Mouse (Mus musculus) MEL (cell line): ENCODE measurements at regions not wholly inside any gene's neighbourhood (a gene's known extent, or its start where the extent isn't known, plus 50 kb on each side); places are given as distances from the start of the nearest gene placed in this dataset.

Experiments
- DNase-seq: peaks from one replicate; pipeline ENCODE4 v3.0.0; 2011; ENCODE audit warnings: low read depth, low spot score
- H3K27ac ChIP-seq: 2 replicates; pipeline ENCODE4 v1.5.1; 2012; ENCODE audit warnings: low read depth, mild to moderate bottlenecking, control low read depth, low read length, moderate library complexity; ENCODE audit not compliant: control insufficient read depth
- H3K27me3 ChIP-seq, 2 experiments: fragments of 150-350 bp in 1 of 2; sonication (generic) in 1 of 2; 2 replicates each; pipeline ENCODE4 v1.6.1; 2012; ENCODE audit warnings: low read length in 2 of 2, mild to moderate bottlenecking in 2 of 2, improper control_type of control experiment in 1 of 2, moderate library complexity in 1 of 2; ENCODE audit not compliant: insufficient read depth in 2 of 2, control insufficient read depth in 1 of 2
- H3K36me3 ChIP-seq, 2 experiments: 2 replicates each; pipeline ENCODE4 v1.6.1; 2012 to 2014; ENCODE audit warnings: low read length in 2 of 2, improper control_type of control experiment in 1 of 2, inconsistent platforms in 1 of 2, mild to moderate bottlenecking in 1 of 2; ENCODE audit not compliant: insufficient read depth in 2 of 2, control insufficient read depth in 1 of 2
- H3K4me1 ChIP-seq, 2 experiments: fragments of 150-350 bp in 1 of 2; sonication (generic) in 1 of 2; 2 replicates each; pipeline ENCODE4 v1.6.1; 2012; ENCODE audit warnings: low read length in 2 of 2, improper control_type of control experiment in 1 of 2, mild to moderate bottlenecking in 1 of 2; ENCODE audit not compliant: insufficient read depth in 2 of 2, control insufficient read depth in 1 of 2
- H3K4me3 ChIP-seq, 2 experiments: fragments of 150-350 bp in 1 of 2; sonication (generic) in 1 of 2; 2 replicates each; pipeline ENCODE4 v1.5.1; 2012; ENCODE audit warnings: low read depth in 2 of 2, low read length in 2 of 2, mild to moderate bottlenecking in 2 of 2, moderate library complexity in 2 of 2, control low read depth in 1 of 2, improper control_type of control experiment in 1 of 2; ENCODE audit not compliant: control insufficient read depth in 1 of 2, insufficient read depth in 1 of 2
- H3K79me2 ChIP-seq: 2 replicates; pipeline ENCODE4 v1.6.1; 2012; ENCODE audit warnings: mild to moderate bottlenecking, low read length, moderate library complexity; ENCODE audit not compliant: control insufficient read depth, poor library complexity, insufficient read depth
- H3K9ac ChIP-seq: 2 replicates; pipeline ENCODE4 v1.6.1; 2012; ENCODE audit warnings: low read depth, mild to moderate bottlenecking, control low read depth, low read length, moderate library complexity; ENCODE audit not compliant: control insufficient read depth, poor library complexity, severe bottlenecking
- H3K9me3 ChIP-seq: fragments of 150-350 bp; sonication (generic); replicated peaks from 2 replicates; pipeline ENCODE4 v1.6.1; 2012; ENCODE audit warnings: mild to moderate bottlenecking, low read length, improper control_type of control experiment, moderate library complexity; ENCODE audit not compliant: insufficient read depth
- BHLHE40 ChIP-seq: IDR thresholded peaks from 2 replicates; pipeline ENCODE4 v1.6.1; 2012; ENCODE audit warnings: low read depth, mild to moderate bottlenecking, inconsistent platforms, low read length, improper control_type of control experiment, borderline replicate concordance
- CHD1 ChIP-seq: IDR thresholded peaks from 2 replicates; pipeline ENCODE4 v1.6.1; 2012; ENCODE audit warnings: low read depth, mild to moderate bottlenecking, inconsistent platforms, low read length, improper control_type of control experiment
- ETS1 ChIP-seq: IDR thresholded peaks from 2 replicates; pipeline ENCODE4 v1.6.1; 2012; ENCODE audit warnings: low read depth, mild to moderate bottlenecking, inconsistent platforms, low read length, improper control_type of control experiment, moderate library complexity
- GABPA ChIP-seq: IDR thresholded peaks from 2 replicates; pipeline ENCODE4 v1.6.1; 2012; ENCODE audit warnings: low read depth, mild to moderate bottlenecking, inconsistent platforms, low read length, improper control_type of control experiment, moderate library complexity
- GATA1 ChIP-seq: IDR thresholded peaks from 2 replicates; pipeline ENCODE4 v1.6.1; 2011; ENCODE audit warnings: low read depth, low read length, improper control_type of control experiment
- MAX ChIP-seq: IDR thresholded peaks from 2 replicates; pipeline ENCODE4 v1.6.1; 2011; ENCODE audit warnings: low read length, improper control_type of control experiment
- MAZ ChIP-seq: IDR thresholded peaks from 2 replicates; pipeline ENCODE4 v1.6.1; 2012; ENCODE audit warnings: low read depth, mild to moderate bottlenecking, inconsistent platforms, low read length, improper control_type of control experiment
- MEF2A ChIP-seq: IDR thresholded peaks from 2 replicates; pipeline ENCODE4 v1.6.1; 2014; ENCODE audit warnings: low read depth, mild to moderate bottlenecking, inconsistent platforms, low read length, improper control_type of control experiment; ENCODE audit not compliant: poor library complexity, insufficient replicate concordance, severe bottlenecking; ENCODE audit errors: extremely low read depth
- MXI1 ChIP-seq: IDR thresholded peaks from 2 replicates; pipeline ENCODE4 v1.6.1; 2011; ENCODE audit warnings: mild to moderate bottlenecking, low read depth, low read length, improper control_type of control experiment
- MYB ChIP-seq: IDR thresholded peaks from 2 replicates; pipeline ENCODE4 v1.6.1; 2011; ENCODE audit warnings: mild to moderate bottlenecking, low read depth, low read length, improper control_type of control experiment
- MYC ChIP-seq: IDR thresholded peaks from 2 replicates; pipeline ENCODE4 v1.6.1; 2011; ENCODE audit warnings: low read depth, mild to moderate bottlenecking, low read length, improper control_type of control experiment, moderate library complexity
- NELFE ChIP-seq: IDR thresholded peaks from 2 replicates; pipeline ENCODE4 v1.6.1; 2011; ENCODE audit warnings: low read depth, low read length, improper control_type of control experiment
- NRF1 ChIP-seq: IDR thresholded peaks from 2 replicates; pipeline ENCODE4 v1.6.1; 2014; ENCODE audit warnings: low read depth, mild to moderate bottlenecking, inconsistent platforms, low read length, improper control_type of control experiment, moderate library complexity; ENCODE audit not compliant: poor library complexity, insufficient read depth, severe bottlenecking
- POLR2AphosphoS5 ChIP-seq: IDR thresholded peaks from 2 replicates; pipeline ENCODE4 v1.6.1; 2012; ENCODE audit warnings: low read depth, borderline replicate concordance, mild to moderate bottlenecking, inconsistent platforms, low read length, moderate library complexity, mixed read lengths
- SIN3A ChIP-seq: IDR thresholded peaks from 2 replicates; pipeline ENCODE4 v1.6.1; 2012; ENCODE audit warnings: low read length, improper control_type of control experiment, inconsistent platforms
- TAL1 ChIP-seq: IDR thresholded peaks from 2 replicates; pipeline ENCODE4 v1.6.1; 2012; ENCODE audit warnings: mild to moderate bottlenecking, inconsistent platforms, low read length, moderate library complexity, mixed read lengths
- TBP ChIP-seq: IDR thresholded peaks from 2 replicates; pipeline ENCODE4 v1.8.0; 2011; ENCODE audit warnings: low read depth, low read length, improper control_type of control experiment
- USF1 ChIP-seq: IDR thresholded peaks from 2 replicates; pipeline ENCODE4 v1.6.1; 2014; ENCODE audit warnings: low read depth, mild to moderate bottlenecking, inconsistent platforms, low read length, improper control_type of control experiment, moderate library complexity
- ZC3H11A ChIP-seq: IDR thresholded peaks from 2 replicates; pipeline ENCODE4 v1.6.1; 2012; ENCODE audit warnings: low read depth, mild to moderate bottlenecking, inconsistent platforms, low read length, improper control_type of control experiment
- ZKSCAN1 ChIP-seq: IDR thresholded peaks from 2 replicates; pipeline ENCODE4 v1.6.1; 2012; ENCODE audit warnings: low read depth, mild to moderate bottlenecking, inconsistent platforms, low read length, improper control_type of control experiment, moderate library complexity
- ZNF384 ChIP-seq: IDR thresholded peaks from 2 replicates; pipeline ENCODE4 v1.6.1; 2012; ENCODE audit warnings: low read depth, mild to moderate bottlenecking, inconsistent platforms, low read length, improper control_type of control experiment

GRCm38 (mm10) chr2:178674621-178675020 lies 244.3 kb downstream of the Cdh26 start:
- TF ChIP-seq NRF1 (no peak), TAL1 (no peak), CHD1 (no peak), GATA1 (no peak), ZKSCAN1 (no peak), ZNF384 (no peak), ETS1 (no peak), BHLHE40 (no peak), MEF2A (no peak), MXI1 (no peak), SIN3A (no peak), MAX (no peak)
- no peak for DNase-seq
- Histone ChIP-seq H3K79me2 (no peaks in the 10 kb centered on the region), H3K9ac (no peak overlapping the region), H3K4me1 (no peaks in the 10 kb centered on the region), H3K36me3 (no peaks in the 10 kb centered on the region), H3K27me3 (no peaks in the 10 kb centered on the region), H3K4me3 (no peak overlapping the region), H3K9me3 (no peaks in the 10 kb centered on the region), H3K27ac (no peak overlapping the region)

GRCm38 (mm10) chr2:178676970-178677369 lies 246.6 kb downstream of the Cdh26 start:
- no peak for TF ChIP-seq TBP
- TF ChIP-seq MYB, result no peak
- TF ChIP-seq GABPA, result no peak
- no peak for TF ChIP-seq GATA1
- no peak for TF ChIP-seq POLR2AphosphoS5
- no peak for TF ChIP-seq SIN3A
- no peak for TF ChIP-seq ZC3H11A
- no peak for TF ChIP-seq NELFE
- no peak for TF ChIP-seq USF1
- TF ChIP-seq TAL1, result no peak
- TF ChIP-seq MAZ, result no peak
- no peak for TF ChIP-seq ZNF384
- TF ChIP-seq MYC, result no peak
- TF ChIP-seq MAX, result no peak
- TF ChIP-seq, all 39 proteins: peak for 0

More at GRCm38 (mm10) chr2:178676970-178677369, 246.6 kb downstream of the Cdh26 start:
- Histone ChIP-seq H3K4me1 (no peaks in the 10 kb centered on the region), H3K9me3 (no peaks in the 10 kb centered on the region), H3K4me3 (no peak overlapping the region), H3K27me3 (no peaks in the 10 kb centered on the region), H3K9ac (no peak overlapping the region), H3K27ac (no peak overlapping the region), H3K79me2 (no peaks in the 10 kb centered on the region), H3K36me3 (no peaks in the 10 kb centered on the region)
- no peak for DNase-seq
